Mouse (Mus musculus) stomach, embryonic 16.5 days (tissue): ENCODE data around the gene Psd. TPM values are rescaled to one million over a fixed set of nuclear protein-coding genes. Genes with fewer than 3 reads are reported as not detected.
A peak's percentile ranks its signal among the peaks of the same experiment; 100 is the strongest.

ENCODE experiments used
- ATAC-seq: fragments of 200-750 bp; cut with Nextera tagmentation; 2 replicates; pipeline ENCODE4 v1.8.0; 2017; ENCODE audit warnings: moderate number of reproducible peaks, moderate TSS enrichment; ENCODE audit not compliant: insufficient read depth, low FRiP score
- H3K27ac ChIP-seq: fragments of 300-500 bp; sonication (generic); 2 replicates; pipeline ENCODE4 v1.5.1; 2014; ENCODE audit warnings: low read length
- H3K27me3 ChIP-seq: fragments of 300-500 bp; sonication (generic); 2 replicates; pipeline ENCODE4 v1.6.1; 2014; ENCODE audit warnings: low read length, control low read depth, mixed read lengths; ENCODE audit not compliant: control insufficient read depth, insufficient read depth
- H3K36me3 ChIP-seq: fragments of 300-500 bp; sonication (generic); 2 replicates; pipeline ENCODE4 v1.6.1; 2014; ENCODE audit warnings: low read length; ENCODE audit not compliant: control insufficient read depth, insufficient read depth
- H3K4me1 ChIP-seq: fragments of 300-500 bp; sonication (generic); 2 replicates; pipeline ENCODE4 v1.6.1; 2014; ENCODE audit warnings: low read length, control low read depth, mixed read lengths; ENCODE audit not compliant: control insufficient read depth, insufficient read depth
- H3K4me2 ChIP-seq: fragments of 300-500 bp; sonication (generic); 2 replicates; pipeline ENCODE4 v1.6.1; 2014; ENCODE audit warnings: low read depth, low read length, mixed read lengths
- H3K4me3 ChIP-seq: fragments of 300-500 bp; sonication (generic); replicated peaks from 2 replicates; pipeline ENCODE4 v1.5.1; 2014; ENCODE audit warnings: mild to moderate bottlenecking, low read length
- H3K9ac ChIP-seq: fragments of 300-500 bp; sonication (generic); 2 replicates; pipeline ENCODE4 v1.6.1; 2014; ENCODE audit warnings: low read length
- H3K9me3 ChIP-seq: fragments of 300-500 bp; sonication (generic); replicated peaks from 2 replicates; pipeline ENCODE4 v1.6.1; 2016; ENCODE audit warnings: low read length, control low read depth; ENCODE audit not compliant: control insufficient read depth
- WGBS: fragments of 180-500 bp; shearing (Covaris S2); extraction: QIAGEN DNeasy Blood & Tissue Kit; methylation state at CpG from one replicate; pipeline ENCODE4 v1.1.7; 2014; 5-methylcytosine and 5-hydroxymethylcytosine counted together
- polyA plus RNA-seq: library from polyadenylated mRNA; unstranded; fragments of >200 nt; fragmentation: Nextera tagmentation; extraction: Ambion mirVana; gene quantifications from 2 replicates; pipeline ENCODE4 v1.2.1, GENCODE M21; 2015

The Psd gene
- polyA plus RNA-seq, 1 experiment from 2014 or later = 23.0 TPM

GRCm38 (mm10) chr19:46331326-46331725 is 4.4 kb upstream of the Psd start:
- H3K4me1 ChIP-seq = peaks cover 25% of the 10 kb centered on the region
- H3K27ac ChIP-seq = no peak overlapping the region
- no peak overlapping the region for H3K9ac ChIP-seq
- 89% methylated on average over 14 of the region's 14 CpGs for WGBS
- 0 out of 2 replicates have a peak, but pooled peaks cover 5% of the 10 kb centered on the region for H3K36me3 ChIP-seq
- no peak overlapping the region for H3K4me3 ChIP-seq
- H3K27me3 ChIP-seq = peaks cover 8% of the 10 kb centered on the region
- no peak overlapping the region for H3K4me2 ChIP-seq
- ATAC-seq = no peak
- H3K9me3 ChIP-seq = no peaks in the 10 kb centered on the region

- Histone ChIP-seq H3K9me3 (no peaks in the 10 kb centered on the region), H3K27me3 (peaks cover 13% of the 10 kb centered on the region), H3K36me3 (0 out of 2 replicates have a peak, but pooled peaks cover 5% of the 10 kb centered on the region), H3K4me3 (no peak overlapping the region), H3K4me1 (peaks cover 25% of the 10 kb centered on the region), H3K27ac (no peak overlapping the region), H3K9ac (no peak overlapping the region), H3K4me2 (no peak overlapping the region)
- no peak for ATAC-seq
- WGBS = 94% methylated on average over 12 of the region's 12 CpGs
Observed at GRCm38 (mm10) chr19:46330696-46331095, 3.7 kb upstream of the Psd start.

- H3K9ac ChIP-seq = no peak overlapping the region
- H3K36me3 ChIP-seq = 0 out of 2 replicates have a peak, but pooled peaks cover 5% of the 10 kb centered on the region
- WGBS = 6% methylated on average over 16 of the region's 16 CpGs
- no peaks in the 10 kb centered on the region for H3K9me3 ChIP-seq
- peak; percentile 51; the same call in 1 of the 2 replicates for ATAC-seq
- H3K27me3 ChIP-seq = peaks cover 17% of the 10 kb centered on the region
- no peak overlapping the region for H3K27ac ChIP-seq
- H3K4me1 ChIP-seq = peaks cover 25% of the 10 kb centered on the region
- peak overlapping the region; percentile 100; the same call in 1 of the 2 replicates for H3K4me2 ChIP-seq
- H3K4me3 ChIP-seq = peak overlapping the region; percentile 16; the same call in 1 of the 2 replicates
Observed at GRCm38 (mm10) chr19:46329951-46330350, 3.0 kb upstream of the Psd start.

GRCm38 (mm10) chr19:46329031-46329641 is 2.2 kb upstream of the Psd start:
- Histone ChIP-seq H3K36me3 (0 out of 2 replicates have a peak, but pooled peaks cover 5% of the 10 kb centered on the region), H3K9ac (peak overlapping the region; percentile 76), H3K4me2 (peak overlapping the region; percentile 100), H3K27me3 (peaks cover 22% of the 10 kb centered on the region), H3K27ac (peak overlapping the region; percentile 84), H3K4me3 (peak overlapping the region; percentile 58), H3K9me3 (no peaks in the 10 kb centered on the region), H3K4me1 (peaks cover 25% of the 10 kb centered on the region)
- no peak for ATAC-seq
- WGBS = 3% methylated on average over 54 of the region's 54 CpGs

- Histone ChIP-seq H3K27ac (peak within 1 kb of the TSS; percentile 84), H3K27me3 (peaks cover 22% of the 10 kb centered on the region), H3K9ac (peak within 1 kb of the TSS; percentile 76), H3K9me3 (no peaks in the 10 kb centered on the region), H3K4me2 (peak within 1 kb of the TSS; percentile 100), H3K4me3 (peak within 1 kb of the TSS; percentile 58), H3K4me1 (peaks cover 25% of the 10 kb centered on the region), H3K36me3 (0 out of 2 replicates have a peak, but pooled peaks cover 5% of the 10 kb centered on the region)
- ATAC-seq = peak; percentile 91
- under 1% methylated on average over 81 of the region's 81 CpGs for WGBS
Observed at GRCm38 (mm10) chr19:46328081-46329030, 1.4 kb upstream of the Psd start, which contains the start of gene Fbxl15. Fbxl15 (plus strand) TSS chr19:46328184.

GRCm38 (mm10) chr19:46327531-46328064 is 642 bp upstream of the Psd start:
- Histone ChIP-seq H3K27ac (no peak overlapping the region; the same call in 1 of the 2 replicates), H3K4me1 (peaks cover 25% of the 10 kb centered on the region), H3K36me3 (0 out of 2 replicates have a peak, but pooled peaks cover 5% of the 10 kb centered on the region), H3K9ac (peak overlapping the region; percentile 76), H3K27me3 (peaks cover 22% of the 10 kb centered on the region), H3K9me3 (no peaks in the 10 kb centered on the region), H3K4me3 (peak overlapping the region; percentile 58), H3K4me2 (peak overlapping the region; percentile 100)
- no peak for ATAC-seq
- 25% methylated on average over 14 of the region's 14 CpGs for WGBS

GRCm38 (mm10) chr19:46326019-46326755 is 769 bp downstream of the Psd start:
- H3K27me3 ChIP-seq = peaks cover 22% of the 10 kb centered on the region
- peak overlapping the region; percentile 100 for H3K4me2 ChIP-seq
- H3K36me3 ChIP-seq = 0 out of 2 replicates have a peak, but pooled peaks cover 2% of the 10 kb centered on the region
- peaks cover 38% of the 10 kb centered on the region for H3K4me1 ChIP-seq
- H3K27ac ChIP-seq = no peak overlapping the region
- WGBS = 8% methylated on average over 29 of the region's 29 CpGs
- no peak overlapping the region for H3K9ac ChIP-seq
- peak overlapping the region; percentile 18; the same call in 1 of the 2 replicates for H3K4me3 ChIP-seq
- no peak for ATAC-seq
- no peaks in the 10 kb centered on the region for H3K9me3 ChIP-seq

GRCm38 (mm10) chr19:46324918-46325317 is 2.0 kb downstream of the Psd start:
- Histone ChIP-seq H3K27me3 (peaks cover 29% of the 10 kb centered on the region), H3K4me2 (no peak overlapping the region), H3K9me3 (no peaks in the 10 kb centered on the region), H3K9ac (no peak overlapping the region), H3K4me3 (no peak overlapping the region), H3K36me3 (no peaks in the 10 kb centered on the region), H3K27ac (no peak overlapping the region), H3K4me1 (peaks cover 39% of the 10 kb centered on the region)
- no peak for ATAC-seq
- WGBS = 67% methylated on average over 5 of the region's 5 CpGs
